8 mouse cellular contexts compared by ENCODE assay signal in genomic region chr1:189342416-189343104, GRCm38 (mm10). TPM values are rescaled to one million over a fixed set of nuclear protein-coding genes. Genes with fewer than 3 reads are reported as not detected.
DNase-seq lines count a peak whose midpoint lies in the region; ATAC-seq and TF ChIP-seq lines count a peak whose summit lies in the region.

No protein-coding gene starts in this region.

- peak overlapping the region; percentile 95 for H3K4me2 ChIP-seq in heart, embryonic 13.5 days
- H3K4me2 ChIP-seq in neural tube, embryonic 11.5 days (ENCODE audit: low read depth): peak overlapping the region; percentile 97

- no peaks in the 10 kb centered on the region for H3K36me3 ChIP-seq in heart, adult 2 months (ENCODE audit: control insufficient read depth, insufficient read depth, low read length)
- H3K36me3 ChIP-seq in heart, embryonic 13.5 days: no peaks in the 10 kb centered on the region
- H3K36me3 ChIP-seq in neural tube, embryonic 11.5 days (ENCODE audit: control insufficient read depth, insufficient read depth, low read length): no peaks in the 10 kb centered on the region

- H3K9ac ChIP-seq in heart, adult 2 months (ENCODE audit: low read depth, low read length): peak overlapping the region; percentile 33; the same call in 1 of the 2 replicates
- peak overlapping the region; percentile 54; the same call in 1 of the 2 replicates for H3K9ac ChIP-seq in heart, embryonic 13.5 days
- peak overlapping the region; percentile 84 for H3K9ac ChIP-seq in neural tube, embryonic 11.5 days (ENCODE audit: low read length)

- peak in 1 of 2 experiments; percentile 32 for DNase-seq in heart, adult 2 months
- DNase-seq in heart, postnatal 25 days (ENCODE audit: low spot score): no peak
- DNase-seq in left cerebral cortex, postnatal 4 days: peak; percentile 46
- DNase-seq in neural tube, embryonic 11.5 days (ENCODE audit: low spot score): peak; percentile 57
- no peak for DNase-seq in spleen, adult 12 weeks (ENCODE audit: low spot score)

- no peak for TF ChIP-seq POLR2A in heart, adult 2 months (IDR thresholded peaks at IDR 0.05; ENCODE audit: insufficient read depth, low read depth, low read length)
- TF ChIP-seq POLR2A in cortical plate, adult 2 months (IDR thresholded peaks at IDR 0.05; ENCODE audit: extremely low read depth, insufficient read depth, low read length): no peak

- no peak overlapping the region for H3K27ac ChIP-seq in heart, adult 2 months
- H3K27ac ChIP-seq in cortical plate, adult 2 months (ENCODE audit: insufficient read depth, low read length): 0 out of 2 replicates have a peak overlapping the region, but pooled peaks have one; percentile 9
- H3K27ac ChIP-seq in heart, embryonic 13.5 days (replicated peaks): no peak overlapping the region
- no peak overlapping the region for H3K27ac ChIP-seq in neural tube, embryonic 11.5 days (ENCODE audit: low read depth, low read length)

- TF ChIP-seq EP300 in heart, adult 2 months (IDR thresholded peaks at IDR 0.05; ENCODE audit: insufficient read depth, low read depth, low read length): no peak

- WGBS in heart, adult 2 months: 6% methylated on average over 30 of the region's 30 CpGs
- WGBS in heart, embryonic 13.5 days: 2% methylated on average over 30 of the region's 30 CpGs
- WGBS in neural tube, embryonic 11.5 days: 7% methylated on average over 30 of the region's 30 CpGs

- H3K4me1 ChIP-seq in heart, adult 2 months (ENCODE audit: control insufficient read depth, insufficient read depth, low read length): no peaks in the 10 kb centered on the region
- H3K4me1 ChIP-seq in cortical plate, adult 2 months (ENCODE audit: control insufficient read depth, insufficient read depth, low read length): peaks cover 2% of the 10 kb centered on the region; the same call in 1 of the 2 replicates
- peaks cover 7% of the 10 kb centered on the region for H3K4me1 ChIP-seq in heart, embryonic 13.5 days
- no peaks in the 10 kb centered on the region for H3K4me1 ChIP-seq in neural tube, embryonic 11.5 days (ENCODE audit: control insufficient read depth, insufficient read depth, low read length)

- H3K4me3 ChIP-seq in heart, adult 2 months: peak overlapping the region; percentile 57
- H3K4me3 ChIP-seq in cortical plate, adult 2 months (ENCODE audit: insufficient read depth, low read length): peak overlapping the region; percentile 66
- peak overlapping the region; percentile 61 for H3K4me3 ChIP-seq in heart, embryonic 13.5 days
- peak overlapping the region; percentile 66 for H3K4me3 ChIP-seq in neural tube, embryonic 11.5 days (ENCODE audit: low read depth, low read length)

- H3K9me3 ChIP-seq in heart, embryonic 13.5 days: no peaks in the 10 kb centered on the region
- no peaks in the 10 kb centered on the region for H3K9me3 ChIP-seq in neural tube, embryonic 11.5 days (ENCODE audit: control insufficient read depth, low read length)

- no peak for TF ChIP-seq CTCF in heart, adult 2 months (IDR thresholded peaks at IDR 0.05)
- TF ChIP-seq CTCF in cortical plate, adult 2 months (IDR thresholded peaks at IDR 0.05; ENCODE audit: extremely low read depth, insufficient read depth, low read length): no peak

- intact Hi-C loops in heart, adult 2 months (cut with DNase I): loop anchor here (10.0 kb wide), 2 partner anchors 152 to 318 kb away; no protein-coding TSS in a partner anchor
- intact Hi-C loops in heart, postnatal 25 days (cut with DNase I): no loop called here
- intact Hi-C loops in left cerebral cortex, postnatal 4 days (cut with DNase I): no loop called here

- ATAC-seq in heart, embryonic 13.5 days (ENCODE audit: extremely low read depth, insufficient number of reproducible peaks, low FRiP score, low TSS enrichment): no peak
- ATAC-seq in neural tube, embryonic 11.5 days (ENCODE audit: insufficient read depth, low FRiP score, low TSS enrichment): no peak
- no peak for ATAC-seq in activated CD4-positive, CD25-positive, alpha-beta regulatory T cell, adult 4 months

- peaks cover 12% of the 10 kb centered on the region for H3K27me3 ChIP-seq in heart, adult 2 months (ENCODE audit: control insufficient read depth, insufficient read depth, low read length)
- peaks cover 62% of the 10 kb centered on the region for H3K27me3 ChIP-seq in heart, embryonic 13.5 days (replicated peaks)
- peaks cover 5% of the 10 kb centered on the region; the same call in 1 of the 2 replicates for H3K27me3 ChIP-seq in neural tube, embryonic 11.5 days (ENCODE audit: control insufficient read depth, insufficient read depth, low read length)

- no peaks in the 10 kb centered on the region for H3K79me2 ChIP-seq in heart, adult 2 months (replicated peaks; ENCODE audit: control insufficient read depth, insufficient read depth, low read length)

RNA-seq across cellular contexts. Expression of gene Kcnk2, which starts 59.5 kb away (rescaled TPM):
- total RNA-seq in heart, adult 2 months (2021): 1 to 10 TPM; 1.9 to 2.0 TPM
- 1.5 and 1.8 TPM in 2 replicates for polyA plus RNA-seq in heart, adult 2 months (2012; rRNA removed)
- total RNA-seq in heart, postnatal 25 days (2021): 1 to 10 TPM; 1.6 to 2.1 TPM
- polyA plus RNA-seq in cortical plate, adult 2 months (2012; rRNA removed): 40.2 and 40.6 TPM in 2 replicates
- 0.51 and 0.55 TPM in 2 replicates for polyA plus RNA-seq in heart, embryonic 13.5 days (2015; fragmentation: Nextera tagmentation; extraction: Ambion mirVana)
- total RNA-seq in left cerebral cortex, postnatal 4 days (2021): 10 to 100 TPM; 57.1 to 57.7 TPM
- 3.7 and 4.8 TPM in 2 replicates for polyA plus RNA-seq in neural tube, embryonic 11.5 days (2014; fragmentation: Nextera tagmentation; extraction: Ambion mirVana)
- polyA plus RNA-seq in activated CD4-positive, CD25-positive, alpha-beta regulatory T cell, adult 4 months (2017; shearing (Covaris generic)): under 1 TPM in 1 of 2 experiments, not detected in 1; 0.52 TPM

Comparison
In these comparisons a context has a peak if more than half of its experiments do, and no peak if none do; other contexts are left out.
1. DNase-seq: peak in left cerebral cortex, postnatal 4 days (single experiment) and neural tube, embryonic 11.5 days (single experiment); none in heart, postnatal 25 days (single experiment) and spleen, adult 12 weeks (single experiment).
2. H3K9ac ChIP-seq: peak in every context shown above with its lines; median percentile 84 in neural tube, embryonic 11.5 days; 54 in heart, embryonic 13.5 days; 33 in heart, adult 2 months.
3. Peak in every context shown above with its lines, with median percentiles within 50 percentile points of each other: H3K4me3 ChIP-seq.